Mouse (Mus musculus): Measurements from ENCODE around the gene Gm21973.

Gene Gm21973

DNA sequence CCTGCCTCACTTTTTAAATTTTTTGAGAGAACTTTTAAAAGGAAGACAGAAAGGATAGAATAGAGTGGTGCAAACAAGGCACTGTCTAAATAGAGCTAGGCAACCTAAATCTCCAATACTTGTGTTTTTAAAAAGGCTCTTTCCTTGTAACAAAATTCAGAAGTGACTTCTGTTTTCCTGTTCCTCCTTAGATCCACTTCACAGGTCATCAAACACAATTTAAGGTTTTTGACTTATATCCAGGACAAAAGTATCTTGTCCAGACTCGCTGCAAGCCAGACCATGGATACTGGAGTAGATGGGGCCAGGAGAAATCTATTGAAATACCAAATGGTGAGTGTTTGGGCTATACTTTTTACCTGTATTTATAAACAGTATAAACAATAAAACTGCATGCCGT is at the start of gene Gm21973:
Gene Gm21973, plus strand, starts transcription at position 301 of the 400 bp plus-strand sequence.
- no peak for DNase-seq (ENCODE audit: low read depth, low spot score)

DNA sequence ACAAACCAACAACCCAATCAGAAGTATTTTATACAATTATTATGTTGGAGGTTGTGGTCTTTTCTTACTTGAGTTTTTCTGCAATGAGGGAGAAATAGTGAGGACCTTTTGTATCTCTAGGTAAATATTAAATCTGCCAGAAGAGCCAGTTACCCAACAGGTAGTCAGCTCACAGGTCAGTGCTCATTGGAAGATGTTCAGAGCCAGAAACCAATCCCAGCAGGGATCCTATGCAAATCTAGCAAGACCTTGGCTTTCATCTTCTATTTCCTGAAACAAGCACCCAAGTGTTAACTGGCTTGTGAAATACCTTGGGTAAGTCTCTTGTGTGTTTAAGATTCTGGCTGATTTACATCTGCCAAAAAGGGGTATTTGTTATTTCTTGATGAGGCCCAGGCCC is 48.8 kb upstream of the Gm21973 start:
- DNase-seq (ENCODE audit: low read depth, low spot score) = no peak

- no peak for DNase-seq (ENCODE audit: low read depth, low spot score)
These were observed 47.7 kb upstream of the Gm21973 start for GRCm38 (mm10) chr15:10277461-10277860.

DNA sequence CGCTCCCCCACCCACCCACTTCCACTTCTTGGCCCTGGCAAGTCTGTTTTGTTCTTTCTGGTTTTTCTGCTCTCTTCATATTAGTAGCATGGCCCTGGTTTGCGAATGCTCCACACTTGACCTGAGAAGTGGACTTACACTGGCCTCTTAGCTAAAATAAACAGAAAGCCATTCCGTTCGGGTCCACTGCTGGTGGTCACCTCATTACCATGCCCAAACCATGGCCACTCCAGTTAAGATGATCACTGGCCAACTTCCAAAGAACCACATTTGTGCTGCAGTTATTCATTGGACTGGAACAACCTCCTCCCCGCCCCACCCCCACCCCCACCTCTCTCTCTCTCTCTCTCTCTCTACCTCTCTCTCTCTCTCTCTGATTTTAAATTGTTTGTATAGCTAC is 43.6 kb upstream of the Gm21973 start:
- no peak for DNase-seq (ENCODE audit: low read depth, low spot score)

GRCm38 (mm10) chr15:10283661-10284060 is 41.5 kb upstream of the Gm21973 start:
- no peak for DNase-seq (ENCODE audit: low read depth, low spot score)

GRCm38 (mm10) chr15:10296570-10296969 is 28.6 kb upstream of the Gm21973 start:
- DNase-seq (ENCODE audit: low read depth, low spot score) = no peak

DNA sequence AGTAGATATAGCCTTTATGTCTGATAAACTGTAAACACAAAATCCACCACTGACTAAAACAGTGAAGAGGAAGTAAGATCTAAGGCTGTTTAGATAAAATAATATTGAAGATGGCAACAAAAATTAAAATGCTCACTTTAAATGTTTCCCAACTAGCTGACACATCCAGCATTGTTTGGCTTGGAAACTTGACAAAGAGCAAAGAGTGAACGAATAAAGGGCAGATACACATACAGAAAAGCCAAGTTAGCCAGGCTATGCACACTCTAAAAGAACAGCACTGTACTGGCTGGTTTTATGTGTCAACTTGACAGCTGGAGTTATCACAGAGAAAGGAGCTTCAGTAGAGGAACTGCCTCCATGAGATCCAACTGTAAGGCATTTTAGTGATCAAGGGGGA is 27.1 kb upstream of the Gm21973 start:
- no peak for DNase-seq (ENCODE audit: low read depth, low spot score)

DNA sequence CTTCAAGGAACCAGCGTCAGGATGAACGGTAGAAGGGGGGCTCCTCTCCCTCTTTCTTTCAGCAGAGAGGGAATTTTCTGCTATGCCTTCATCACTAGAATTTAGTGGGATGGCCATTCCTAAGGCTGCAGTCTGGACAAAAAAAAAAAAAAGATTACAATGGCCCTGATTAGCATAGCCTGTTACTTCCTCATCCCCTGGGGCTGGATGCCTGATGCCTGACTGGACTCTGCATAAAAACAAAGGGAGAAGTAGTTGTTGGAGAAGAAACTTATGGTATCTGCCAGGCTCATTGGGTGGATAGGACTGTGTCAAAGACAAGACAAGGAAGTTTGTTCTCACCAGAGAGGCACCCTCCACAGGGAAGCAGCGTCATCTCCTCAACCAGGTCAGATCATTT is 25.7 kb upstream of the Gm21973 start:
- no peak for DNase-seq (ENCODE audit: low read depth, low spot score)

DNA sequence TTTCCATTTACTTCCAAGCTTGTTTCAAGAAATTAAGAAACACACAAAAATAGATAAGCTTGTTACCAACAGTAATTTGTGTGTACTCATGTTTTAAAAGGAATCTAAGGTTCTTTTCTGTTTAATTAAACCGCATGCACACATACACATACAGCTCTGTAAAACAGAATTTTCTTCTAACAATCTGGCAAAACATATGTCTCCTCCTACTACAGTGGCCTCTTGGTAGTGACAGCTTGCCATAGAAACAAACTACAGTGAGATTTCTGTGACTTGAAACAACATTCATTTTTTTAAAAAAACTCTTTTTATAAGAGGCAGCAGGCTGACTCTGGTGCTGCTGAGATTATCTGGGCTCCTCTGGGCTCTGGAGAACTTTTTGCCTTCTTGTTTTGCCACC is 18.7 kb upstream of the Gm21973 start:
- DNase-seq (ENCODE audit: low read depth, low spot score) = no peak

DNA sequence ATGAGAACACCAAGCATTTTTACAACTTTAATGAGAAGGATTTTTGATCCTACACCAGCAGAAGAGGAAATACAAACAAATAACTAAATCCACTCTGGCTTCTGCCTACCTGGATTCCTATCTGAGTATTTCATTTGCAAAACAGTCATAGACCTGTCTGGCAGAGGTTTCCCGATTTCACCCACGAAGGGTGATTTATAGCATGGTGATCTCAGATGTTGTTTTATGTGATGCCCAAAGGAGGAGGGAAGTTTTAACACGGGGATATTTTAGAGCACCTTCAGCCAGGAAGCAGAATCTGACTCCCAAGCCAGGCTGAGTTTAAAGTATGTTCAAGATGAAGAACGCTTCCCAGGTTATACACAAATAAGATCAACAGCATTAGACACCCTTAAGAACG is 13.4 kb upstream of the Gm21973 start:
- DNase-seq (ENCODE audit: low read depth, low spot score) = no peak

DNA sequence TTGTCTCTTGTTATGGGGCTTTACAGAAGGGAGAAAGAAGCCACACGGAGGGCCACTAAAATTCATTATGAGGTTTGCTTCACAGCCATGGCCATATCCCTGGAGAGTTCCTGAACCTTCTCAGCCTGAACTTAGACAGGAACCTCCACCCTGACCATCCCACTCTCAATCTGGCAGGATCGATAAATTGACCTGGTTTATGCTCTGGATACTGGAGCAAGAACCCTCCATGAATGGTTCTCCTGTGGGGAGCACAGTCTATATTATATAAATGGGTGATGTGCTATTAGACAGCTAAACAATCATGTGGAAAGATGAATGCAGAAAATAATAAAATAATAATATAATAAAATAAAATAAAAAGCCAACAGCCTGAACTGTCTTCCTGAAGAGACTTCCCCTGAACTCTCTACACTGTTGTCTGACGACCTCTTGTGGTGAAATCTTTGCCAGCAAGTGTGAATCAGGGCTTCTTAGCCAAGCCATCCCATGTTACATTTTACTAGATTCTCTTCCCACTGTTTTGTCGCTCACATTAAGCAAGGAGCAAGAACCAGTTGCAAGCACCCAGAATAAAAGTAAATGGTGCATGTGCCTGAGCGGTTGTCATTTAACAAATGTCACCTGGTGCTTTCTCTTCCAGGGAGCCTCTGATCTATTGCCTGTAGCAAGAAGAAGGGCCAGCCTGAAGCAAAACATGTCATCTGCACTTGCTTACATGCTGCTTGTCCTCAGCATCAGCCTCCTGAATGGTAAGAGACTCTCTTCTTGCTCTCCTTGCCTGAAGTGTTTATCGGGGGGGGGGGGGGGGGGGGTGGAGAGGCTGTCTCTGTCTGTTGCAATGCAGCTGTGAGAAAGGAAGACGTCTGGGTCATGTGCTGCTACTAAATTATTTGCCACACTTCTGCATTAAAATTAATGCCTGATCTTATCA is 11.4 kb upstream of the Gm21973 start:
- DNase-seq (ENCODE audit: low read depth, low spot score) = no peak

DNA sequence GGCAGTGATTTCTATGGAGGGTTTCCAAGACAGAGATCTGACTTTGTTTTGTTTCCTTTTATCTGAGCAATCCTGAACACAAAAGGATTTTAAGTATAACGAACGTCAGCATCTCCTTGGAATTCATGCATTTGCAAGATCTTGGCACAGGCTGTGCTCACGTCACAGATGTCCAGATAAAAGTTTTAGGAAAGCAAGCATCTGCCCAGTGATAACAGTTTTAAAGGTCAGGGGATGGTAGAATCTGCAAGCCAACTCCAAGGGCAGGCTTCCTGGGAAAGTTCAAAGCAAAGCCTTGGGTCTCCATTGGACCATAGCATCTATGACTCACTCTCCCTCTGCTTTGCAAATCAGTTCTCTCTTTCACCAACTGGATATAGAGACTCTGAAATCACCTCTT is 5.4 kb downstream of the Gm21973 start:
- DNase-seq (ENCODE audit: low read depth, low spot score) = no peak

DNA sequence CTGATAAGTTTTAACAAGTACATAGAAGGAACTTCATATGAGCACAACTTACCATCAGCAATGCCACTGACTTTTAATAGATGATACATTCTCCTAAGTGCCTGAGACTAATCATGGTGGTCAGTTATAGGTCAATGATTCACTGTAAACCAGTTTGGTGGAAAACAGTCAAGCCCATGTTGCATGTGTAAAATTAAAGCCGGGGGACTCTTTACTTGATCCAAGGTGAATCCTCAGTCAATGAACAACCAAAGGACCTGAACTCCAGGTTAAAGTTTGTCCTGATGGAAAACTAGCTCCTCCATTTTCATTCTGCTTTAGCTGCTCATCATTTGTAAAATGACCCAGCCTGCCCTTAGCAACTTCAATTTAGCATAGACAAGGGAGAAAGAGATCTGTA is 7.4 kb downstream of the Gm21973 start:
- DNase-seq (ENCODE audit: low read depth, low spot score) = no peak

DNA sequence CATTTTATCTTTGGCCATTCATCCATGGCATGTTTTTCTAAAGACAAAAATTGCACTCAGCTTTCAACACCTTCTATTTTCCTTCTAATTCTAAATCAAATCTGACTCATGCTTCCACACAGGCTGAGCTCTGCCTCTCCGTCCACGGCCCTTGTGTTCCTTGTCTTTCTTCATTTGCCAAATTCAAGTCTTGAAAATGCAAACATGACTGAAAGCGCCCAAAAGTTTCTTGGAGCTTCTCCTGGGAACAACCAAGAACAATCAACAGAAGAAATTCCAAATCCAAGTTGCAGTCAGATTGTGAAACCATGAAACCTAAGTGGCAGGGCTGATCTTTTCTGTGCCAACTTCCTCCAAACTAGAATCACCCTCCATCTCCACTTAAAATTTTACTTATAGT is 13.4 kb downstream of the Gm21973 start:
- no peak for DNase-seq (ENCODE audit: low read depth, low spot score)

DNA sequence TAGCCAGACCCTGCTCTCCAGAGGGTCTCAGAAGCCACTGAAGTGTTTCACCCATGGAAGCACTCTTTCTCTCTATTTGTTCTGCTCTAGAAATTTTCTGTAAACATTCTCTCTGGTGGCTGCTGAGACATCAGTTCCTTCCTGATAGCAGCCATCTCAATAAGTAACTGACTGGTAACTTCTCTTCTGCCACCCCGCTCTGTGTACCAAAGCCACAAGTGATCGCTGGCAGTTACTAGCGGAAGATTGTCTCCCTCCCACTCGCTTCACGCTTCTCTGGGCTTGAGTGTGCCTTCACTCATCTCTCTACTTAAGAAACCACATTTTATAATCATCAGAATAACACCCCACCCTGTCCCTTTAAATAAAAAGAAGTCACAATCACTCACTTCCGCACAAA is 21.9 kb downstream of the Gm21973 start:
- no peak for DNase-seq (ENCODE audit: low read depth, low spot score)

GRCm38 (mm10) chr15:10358039-10358948 is 33.1 kb downstream of the Gm21973 start, which contains the start of gene Agxt2:
Gene Agxt2 (plus strand): TSS chr15:10358532.
- no peak for DNase-seq (ENCODE audit: low read depth, low spot score)

DNA sequence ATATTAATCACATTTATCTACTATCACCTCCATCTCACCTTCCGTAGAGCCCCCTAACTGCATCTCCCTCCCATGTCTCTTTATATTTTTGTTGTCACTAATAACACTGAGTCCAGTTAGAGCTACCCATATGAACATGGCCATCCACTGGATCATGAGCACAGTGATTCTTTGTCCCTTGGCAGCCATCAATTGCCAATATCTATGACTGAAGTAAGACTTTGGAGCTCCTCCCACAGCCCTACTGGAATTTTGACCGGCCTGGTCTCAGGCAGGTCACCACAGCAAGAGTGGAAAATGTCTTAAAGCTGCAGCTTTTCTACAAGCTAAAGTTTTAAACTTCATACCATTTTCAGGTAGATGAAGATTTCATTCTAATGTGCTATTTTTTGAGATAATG is 41.2 kb downstream of the Gm21973 start:
- no peak for DNase-seq (ENCODE audit: low read depth, low spot score)

GRCm38 (mm10) chr15:10375404-10375803 is 50.2 kb downstream of the Gm21973 start:
- no peak for DNase-seq (ENCODE audit: low read depth, low spot score)

DNA sequence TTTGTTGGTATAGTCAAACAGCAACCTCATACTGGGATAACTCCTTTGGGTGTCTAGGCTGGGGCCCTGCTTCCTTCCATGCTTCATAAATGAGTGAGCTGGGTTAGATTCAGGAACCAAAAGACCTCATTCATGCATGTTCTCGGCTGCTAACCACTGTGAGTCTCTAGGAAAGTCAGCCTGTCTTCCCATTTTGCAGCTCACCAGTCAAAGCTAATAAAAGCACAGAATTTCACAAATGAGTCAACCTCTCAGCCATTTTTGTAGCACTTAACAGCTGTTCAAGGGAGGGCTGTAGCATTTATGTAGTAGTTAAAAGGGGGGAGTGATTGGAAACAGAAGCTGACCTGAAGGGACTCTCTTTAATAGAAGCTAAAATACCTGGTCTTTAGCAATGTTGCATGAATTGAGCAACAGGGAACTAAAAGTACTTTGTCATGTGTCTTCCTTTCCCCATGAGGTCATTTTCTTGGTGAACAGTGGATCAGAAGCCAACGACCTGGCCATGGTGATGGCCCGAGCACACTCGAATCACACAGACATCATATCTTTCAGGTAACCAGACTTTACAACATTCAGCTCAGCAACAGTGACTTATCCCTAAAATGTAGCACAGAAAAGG is 53.3 kb downstream of the Gm21973 start:
- DNase-seq (ENCODE audit: low read depth, low spot score) = no peak

DNA sequence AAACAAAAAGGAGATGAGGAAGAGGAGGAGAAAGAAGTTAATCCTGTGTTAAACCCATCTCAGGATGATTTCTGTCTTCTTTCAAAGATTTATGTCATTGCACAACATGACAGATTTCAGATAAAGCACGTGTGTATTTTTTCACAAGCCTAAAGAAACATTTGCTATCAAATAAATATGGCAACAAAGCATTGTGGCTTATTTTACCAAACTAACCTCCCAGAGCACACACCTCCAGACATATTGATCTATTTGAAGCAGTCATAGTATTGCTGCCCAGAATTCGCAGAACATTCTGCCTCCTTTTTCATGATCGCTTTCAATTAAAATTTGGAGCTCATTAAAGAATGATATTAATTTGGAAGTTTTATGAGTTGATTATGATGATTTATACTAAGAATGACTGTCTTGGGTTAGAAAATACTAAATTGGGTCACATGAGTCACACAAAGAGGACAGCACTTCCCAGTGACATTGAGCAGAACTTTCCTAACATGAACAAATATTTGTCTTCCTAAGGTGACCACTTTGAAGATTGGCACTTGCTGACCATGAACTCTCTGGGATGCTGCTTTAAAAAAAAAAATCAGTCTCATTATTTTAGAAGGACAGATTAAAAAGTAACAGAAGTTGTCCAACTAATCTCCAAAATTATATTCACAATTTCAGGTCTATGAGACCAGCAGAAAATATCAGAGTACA is 54.7 kb downstream of the Gm21973 start:
- DNase-seq (ENCODE audit: low read depth, low spot score) = no peak

GRCm38 (mm10) chr15:10387263-10387662 is 62.1 kb downstream of the Gm21973 start:
- no peak for DNase-seq (ENCODE audit: low read depth, low spot score)

Data from WW6 (cell line).